Mouse (Mus musculus): Measurements from ENCODE around the gene Zfp524. TPM values are rescaled to one million over a fixed set of nuclear protein-coding genes. Genes with fewer than 3 reads are reported as not detected.
"Not testable (repeated sequence)": the region's sequence is repeated elsewhere in the genome, so short reads cannot be mapped to it uniquely, and the experiment has no call there.

Gene Zfp524
- total and polyA plus RNA-seq, 3 experiments, result 8.9 to 37.2 (median 11.4) TPM

- peaks cover 8% of the 10 kb centered on the region; the same call in 1 of the 2 replicates for H3K4me1 ChIP-seq (ENCODE audit: insufficient read depth, low read depth, low read length)
- H3K27me3 ChIP-seq (ENCODE audit: insufficient read depth, low read length), result peaks cover 24% of the 10 kb centered on the region
- H3K9me3 ChIP-seq (replicated peaks), result peaks cover 20% of the 10 kb centered on the region; the same call in 1 of the 2 replicates
- no peak for DNase-seq (ENCODE audit: low spot score)
- ATAC-seq (ENCODE audit: extremely low read depth, insufficient number of reproducible peaks, low FRiP score, poor library complexity, severe bottlenecking), result no peak
- peak overlapping the region; percentile 46; the same call in 1 of the 2 replicates for H3K4me3 ChIP-seq (ENCODE audit: low read depth, low read length)
- TF ChIP-seq TAL1 (conservative IDR thresholded peaks at IDR 0.05; ENCODE audit: low read depth, low read length) (no peak), GATA1 (IDR thresholded peaks at IDR 0.05; ENCODE audit: borderline replicate concordance, low read length) (no peak), POLR2AphosphoS5 (IDR thresholded peaks at IDR 0.05; ENCODE audit: insufficient replicate concordance, low read depth, low read length) (no peak), CTCF (IDR thresholded peaks at IDR 0.05; ENCODE audit: low read depth, low read length) (no peak), GATA2 (IDR thresholded peaks at IDR 0.05; ENCODE audit: borderline replicate concordance, low read depth, low read length) (no peak)
- H3K36me3 ChIP-seq (replicated peaks), result no peaks in the 10 kb centered on the region
Measured at GRCm38 (mm10) chr7:4995268-4996002, 18.8 kb upstream of the Zfp524 start.

GRCm38 (mm10) chr7:4996003-4996895 lies 18.0 kb upstream of the Zfp524 start, which contains the start of gene Zfp579:
Zfp579 (minus strand) TSS chr7:4996158.
- Histone ChIP-seq H3K36me3 (replicated peaks) (no peaks in the 10 kb centered on the region), H3K4me1 (ENCODE audit: insufficient read depth, low read depth, low read length) (peaks cover 8% of the 10 kb centered on the region; the same call in 1 of the 2 replicates), H3K4me3 (ENCODE audit: low read depth, low read length) (peak within 1 kb of the TSS; percentile 46; the same call in 1 of the 2 replicates), H3K27me3 (ENCODE audit: insufficient read depth, low read length) (peaks cover 24% of the 10 kb centered on the region), H3K9me3 (replicated peaks) (peaks cover 14% of the 10 kb centered on the region; the same call in 1 of the 2 replicates)
- DNase-seq (ENCODE audit: low spot score) (no peak), ATAC-seq (ENCODE audit: extremely low read depth, insufficient number of reproducible peaks, low FRiP score, poor library complexity, severe bottlenecking) (peak; percentile 22; the same call in 1 of the 2 replicates)
- no peak for TF ChIP-seq GATA2 (IDR thresholded peaks at IDR 0.05; ENCODE audit: borderline replicate concordance, low read depth, low read length)
- no peak for TF ChIP-seq GATA1 (IDR thresholded peaks at IDR 0.05; ENCODE audit: borderline replicate concordance, low read length)

- Histone ChIP-seq H3K36me3 (replicated peaks) (no peaks in the 10 kb centered on the region), H3K4me3 (ENCODE audit: low read depth, low read length) (no peak overlapping the region), H3K9me3 (replicated peaks) (peaks cover 14% of the 10 kb centered on the region; the same call in 1 of the 2 replicates), H3K27me3 (ENCODE audit: insufficient read depth, low read length) (peaks cover 24% of the 10 kb centered on the region), H3K4me1 (ENCODE audit: insufficient read depth, low read depth, low read length) (peaks cover 8% of the 10 kb centered on the region; the same call in 1 of the 2 replicates)
- no peak for DNase-seq (ENCODE audit: low spot score)
- TF ChIP-seq GATA2 (IDR thresholded peaks at IDR 0.05; ENCODE audit: borderline replicate concordance, low read depth, low read length) (no peak), POLR2AphosphoS5 (IDR thresholded peaks at IDR 0.05; ENCODE audit: insufficient replicate concordance, low read depth, low read length) (no peak)
- no peak for ATAC-seq (ENCODE audit: extremely low read depth, insufficient number of reproducible peaks, low FRiP score, poor library complexity, severe bottlenecking)
Measured at GRCm38 (mm10) chr7:4996934-4997333, 17.3 kb upstream of the Zfp524 start.

GRCm38 (mm10) chr7:4999876-5000275 lies 14.3 kb upstream of the Zfp524 start:
- TF ChIP-seq CTCF (IDR thresholded peaks at IDR 0.05; ENCODE audit: low read depth, low read length) (no peak), POLR2AphosphoS5 (IDR thresholded peaks at IDR 0.05; ENCODE audit: insufficient replicate concordance, low read depth, low read length) (no peak), GATA1 (IDR thresholded peaks at IDR 0.05; ENCODE audit: borderline replicate concordance, low read length) (no peak), TAL1 (conservative IDR thresholded peaks at IDR 0.05; ENCODE audit: low read depth, low read length) (no peak), GATA2 (IDR thresholded peaks at IDR 0.05; ENCODE audit: borderline replicate concordance, low read depth, low read length) (no peak)
- H3K27me3 ChIP-seq (ENCODE audit: insufficient read depth, low read length), result peaks cover 18% of the 10 kb centered on the region
- no peak for DNase-seq (ENCODE audit: low spot score)
- no peaks in the 10 kb centered on the region for H3K36me3 ChIP-seq (replicated peaks)
- H3K4me1 ChIP-seq (ENCODE audit: insufficient read depth, low read depth, low read length), result peaks cover 8% of the 10 kb centered on the region; the same call in 1 of the 2 replicates
- H3K4me3 ChIP-seq (ENCODE audit: low read depth, low read length), result no peak overlapping the region
- ATAC-seq (ENCODE audit: extremely low read depth, insufficient number of reproducible peaks, low FRiP score, poor library complexity, severe bottlenecking), result no peak
- H3K9me3 ChIP-seq (replicated peaks), result 0 out of 2 replicates have a peak, but pooled peaks cover 2% of the 10 kb centered on the region

GRCm38 (mm10) chr7:5002876-5003275 lies 11.3 kb upstream of the Zfp524 start:
- H3K4me1 ChIP-seq (ENCODE audit: insufficient read depth, low read depth, low read length); H3K9me3 ChIP-seq (replicated peaks); H3K4me3 ChIP-seq (ENCODE audit: low read depth, low read length); DNase-seq (ENCODE audit: low spot score); ATAC-seq (ENCODE audit: extremely low read depth, insufficient number of reproducible peaks, low FRiP score, poor library complexity, severe bottlenecking); H3K27me3 ChIP-seq (ENCODE audit: insufficient read depth, low read length): not testable (repeated sequence)
- H3K36me3 ChIP-seq (replicated peaks), result peaks cover 20% of the 10 kb centered on the region

- peak overlapping the region; percentile 1; the same call in 1 of the 2 replicates for H3K4me3 ChIP-seq (ENCODE audit: low read depth, low read length)
- TF ChIP-seq GATA2 (IDR thresholded peaks at IDR 0.05; ENCODE audit: borderline replicate concordance, low read depth, low read length), result no peak
- TF ChIP-seq GATA1 (IDR thresholded peaks at IDR 0.05; ENCODE audit: borderline replicate concordance, low read length), result no peak
- no peak for TF ChIP-seq POLR2AphosphoS5 (IDR thresholded peaks at IDR 0.05; ENCODE audit: insufficient replicate concordance, low read depth, low read length)
- no peak for TF ChIP-seq CTCF (IDR thresholded peaks at IDR 0.05; ENCODE audit: low read depth, low read length)
- TF ChIP-seq TAL1 (conservative IDR thresholded peaks at IDR 0.05; ENCODE audit: low read depth, low read length), result no peak
- peaks cover 73% of the 10 kb centered on the region for H3K36me3 ChIP-seq (replicated peaks)
- no peak for DNase-seq (ENCODE audit: low spot score)
- peaks cover 27% of the 10 kb centered on the region for H3K4me1 ChIP-seq (ENCODE audit: insufficient read depth, low read depth, low read length)
- H3K27me3 ChIP-seq (ENCODE audit: insufficient read depth, low read length), result no peaks in the 10 kb centered on the region; the same call in 1 of the 2 replicates
- no peak for ATAC-seq (ENCODE audit: extremely low read depth, insufficient number of reproducible peaks, low FRiP score, poor library complexity, severe bottlenecking)
- H3K9me3 ChIP-seq (replicated peaks), result 0 out of 2 replicates have a peak, but pooled peaks cover 8% of the 10 kb centered on the region
Measured at GRCm38 (mm10) chr7:5008229-5008628, 6.0 kb upstream of the Zfp524 start.
